Comparison of ENCODE assay signal across 8 mouse cellular contexts in genomic region chr7:80457241-80457640, GRCm38 (mm10). TPM values are rescaled to one million over a fixed set of nuclear protein-coding genes. Genes with fewer than 3 reads are reported as not detected.
DNase-seq lines count a peak whose midpoint lies in the region; ATAC-seq and TF ChIP-seq lines count a peak whose summit lies in the region.

No protein-coding gene starts in this region.

- H3K9me3 ChIP-seq in kidney, embryonic 16.5 days (ENCODE audit: low read length) = no peaks in the 10 kb centered on the region
- no peaks in the 10 kb centered on the region for H3K9me3 ChIP-seq in hindbrain, embryonic 11.5 days (ENCODE audit: control insufficient read depth, low read length)

- H3K27me3 ChIP-seq in kidney, adult 2 months (replicated peaks; ENCODE audit: control insufficient read depth, insufficient read depth, low read length) = no peaks in the 10 kb centered on the region
- H3K27me3 ChIP-seq in kidney, embryonic 16.5 days (ENCODE audit: insufficient read depth, low read length) = no peaks in the 10 kb centered on the region
- no peaks in the 10 kb centered on the region for H3K27me3 ChIP-seq in hindbrain, embryonic 11.5 days (ENCODE audit: control insufficient read depth, insufficient read depth, low read length)

- no peak overlapping the region for H3K4me2 ChIP-seq in kidney, embryonic 16.5 days (replicated peaks; ENCODE audit: low read depth, low read length)
- no peak overlapping the region for H3K4me2 ChIP-seq in hindbrain, embryonic 11.5 days (replicated peaks; ENCODE audit: low read depth, low read length)

- no peak overlapping the region for H3K9ac ChIP-seq in kidney, embryonic 16.5 days (replicated peaks; ENCODE audit: low read length)
- H3K9ac ChIP-seq in hindbrain, embryonic 11.5 days (ENCODE audit: low read depth, low read length) = no peak overlapping the region

- no peak for TF ChIP-seq CTCF in kidney, adult 2 months (conservative IDR thresholded peaks at IDR 0.05; ENCODE audit: insufficient read depth, insufficient read length, low read depth, low read length)

- WGBS in kidney, adult 2 months = 51% methylated on average over 6 of the region's 6 CpGs
- 41% methylated on average over 6 of the region's 6 CpGs for WGBS in kidney, embryonic 16.5 days
- WGBS in hindbrain, embryonic 11.5 days = 85% methylated on average over 6 of the region's 6 CpGs

- H3K4me3 ChIP-seq in kidney, adult 2 months (ENCODE audit: insufficient read depth, low read depth, low read length) = no peak overlapping the region
- H3K4me3 ChIP-seq in kidney, embryonic 16.5 days (ENCODE audit: low read length) = no peak overlapping the region
- H3K4me3 ChIP-seq in hindbrain, embryonic 11.5 days (ENCODE audit: low read depth, low read length) = no peak overlapping the region

- ATAC-seq in kidney, embryonic 16.5 days (ENCODE audit: low FRiP score, low TSS enrichment) = no peak
- ATAC-seq in common myeloid progenitor, adult 5-6 weeks (replicated peaks; ENCODE audit: low read depth, poor library complexity, severe bottlenecking) = 0 out of 2 replicates have a peak, but pooled peaks have one; percentile 33
- peak; percentile 33; the same call in 1 of the 2 replicates for ATAC-seq in megakaryocyte progenitor cell, adult 5-6 weeks (replicated peaks; ENCODE audit: poor library complexity)
- no peak for ATAC-seq in hindbrain, embryonic 11.5 days (ENCODE audit: low FRiP score)

- H3K27ac ChIP-seq in kidney, adult 2 months (ENCODE audit: insufficient read depth, low read depth, low read length) = no peak overlapping the region
- no peak overlapping the region for H3K27ac ChIP-seq in kidney, embryonic 16.5 days (ENCODE audit: low read length)
- H3K27ac ChIP-seq in hindbrain, embryonic 11.5 days (ENCODE audit: low read depth, low read length) = no peak overlapping the region

- DNase-seq in kidney, adult 2 months = peak; percentile 28
- DNase-seq in heart, postnatal 25 days (ENCODE audit: low spot score) = peak; percentile 75
- no peak for DNase-seq in hindbrain, embryonic 11.5 days (ENCODE audit: low spot score)
- DNase-seq in embryo, embryonic 10.5 days (ENCODE audit: low spot score) = no peak
- DNase-seq in layer of hippocampus, adult 8-10 months (ENCODE audit: low spot score in 2 of 2) = no peak

- TF ChIP-seq POLR2A in kidney, adult 2 months (IDR thresholded peaks at IDR 0.05; ENCODE audit: low read depth, low read length) = no peak

- no peaks in the 10 kb centered on the region for H3K36me3 ChIP-seq in kidney, adult 2 months (ENCODE audit: control insufficient read depth, insufficient read depth, low read length)
- peaks cover 19% of the 10 kb centered on the region for H3K36me3 ChIP-seq in kidney, embryonic 16.5 days (ENCODE audit: insufficient read depth, low read length)
- 0 out of 2 replicates have a peak, but pooled peaks cover 4% of the 10 kb centered on the region for H3K36me3 ChIP-seq in hindbrain, embryonic 11.5 days (ENCODE audit: control insufficient read depth, insufficient read depth, low read length)

- no peaks in the 10 kb centered on the region; the same call in 1 of the 2 replicates for H3K4me1 ChIP-seq in kidney, adult 2 months (ENCODE audit: control insufficient read depth, insufficient read depth, low read length)
- H3K4me1 ChIP-seq in kidney, embryonic 16.5 days (ENCODE audit: insufficient read depth, low read length) = no peaks in the 10 kb centered on the region; the same call in 1 of the 2 replicates
- no peaks in the 10 kb centered on the region for H3K4me1 ChIP-seq in hindbrain, embryonic 11.5 days (replicated peaks; ENCODE audit: control insufficient read depth, insufficient read depth, low read length)

- intact Hi-C loops in heart, postnatal 25 days (cut with DNase I) = no loop called here

RNA-seq across cellular contexts. Expression of gene Furin, which starts 52.0 kb away (rescaled TPM):
- polyA plus RNA-seq in kidney, adult 2 months (2012; rRNA removed) = 145 and 172 TPM in 2 replicates
- 13.4 and 13.7 TPM in 2 replicates for polyA plus RNA-seq in kidney, embryonic 16.5 days (2015; fragmentation: Nextera tagmentation; extraction: Ambion mirVana)
- total RNA-seq in common myeloid progenitor, adult 5-6 weeks (2017) = 12.2 and 14.4 TPM in 2 replicates
- 100 to 1,000 TPM; 106 to 118 TPM for total RNA-seq in heart, postnatal 25 days (2021)
- total RNA-seq in megakaryocyte progenitor cell, adult 5-6 weeks (2015) = 13.8 and 15.6 TPM in 2 replicates
- total RNA-seq in megakaryocyte progenitor cell, adult 5-6 weeks (2017) = 7.2 and 10.2 TPM in 2 replicates
- 3.4 and 4.1 TPM in 2 replicates for polyA plus RNA-seq in hindbrain, embryonic 11.5 days (2014; fragmentation: Nextera tagmentation; extraction: Ambion mirVana)
- 10 to 100 TPM; 36.1 to 43.8 (median 39.7) TPM for total RNA-seq in layer of hippocampus, adult 8-10 months (2022)

Comparison
In these comparisons a context has a peak if more than half of its experiments do, and no peak if none do; other contexts are left out.
1. DNase-seq: peak in kidney, adult 2 months (single experiment) and heart, postnatal 25 days (single experiment); none in hindbrain, embryonic 11.5 days (single experiment), embryo, embryonic 10.5 days (single experiment) and layer of hippocampus, adult 8-10 months (0 of 2).
2. ATAC-seq: peak in common myeloid progenitor, adult 5-6 weeks (single experiment) and megakaryocyte progenitor cell, adult 5-6 weeks (single experiment); none in kidney, embryonic 16.5 days (single experiment) and hindbrain, embryonic 11.5 days (single experiment).